Mouse (Mus musculus) testis, adult 2 months (tissue): ENCODE results near the gene Zfp462. TPM values are rescaled to one million over a fixed set of nuclear protein-coding genes. Genes with fewer than 3 reads are reported as not detected.

ENCODE experiments used
- H3K27ac ChIP-seq: fragments of 200-500 bp; 2 replicates; pipeline ENCODE4 v1.5.1; 2012; ENCODE audit warnings: low read depth, low read length; ENCODE audit not compliant: control insufficient read depth, insufficient read depth
- H3K27me3 ChIP-seq: fragments of 200-500 bp; 2 replicates; pipeline ENCODE4 v1.6.1; 2012; ENCODE audit warnings: mild to moderate bottlenecking, low read length, moderate library complexity; ENCODE audit not compliant: control insufficient read depth, insufficient read depth
- H3K36me3 ChIP-seq: fragments of 200-500 bp; 2 replicates; pipeline ENCODE4 v1.6.1; 2012; ENCODE audit warnings: mild to moderate bottlenecking, low read length; ENCODE audit not compliant: control insufficient read depth, insufficient read depth
- H3K4me1 ChIP-seq: fragments of 200-500 bp; 2 replicates; pipeline ENCODE4 v1.6.1; 2012; ENCODE audit warnings: low read length; ENCODE audit not compliant: control insufficient read depth, insufficient read depth
- H3K4me3 ChIP-seq: fragments of 200-500 bp; 2 replicates; pipeline ENCODE4 v1.5.1; 2012; ENCODE audit warnings: low read depth, mild to moderate bottlenecking, low read length, moderate library complexity, mixed read lengths; ENCODE audit not compliant: control insufficient read depth
- CTCF ChIP-seq: fragments of 200-500 bp; IDR thresholded peaks from 2 replicates; pipeline ENCODE4 v1.5.1; 2012; ENCODE audit warnings: low read depth, mild to moderate bottlenecking, inconsistent platforms, low read length, moderate library complexity; ENCODE audit not compliant: control insufficient read depth, insufficient read depth, insufficient replicate concordance
- POLR2A ChIP-seq: fragments of 200-500 bp; IDR thresholded peaks from 2 replicates; pipeline ENCODE4 v1.6.1; 2012; ENCODE audit warnings: low read depth, mild to moderate bottlenecking, inconsistent platforms, low read length, moderate library complexity; ENCODE audit not compliant: control insufficient read depth
- polyA plus RNA-seq: library from polyadenylated mRNA; depleted of rRNA; stranded (reverse); fragments of >200 nt; gene quantifications from 2 replicates; pipeline ENCODE4 v1.2.3, GENCODE M21; 2012

Zfp462 gene
- polyA plus RNA-seq, 1 experiment, result 5.7 TPM

DNA sequence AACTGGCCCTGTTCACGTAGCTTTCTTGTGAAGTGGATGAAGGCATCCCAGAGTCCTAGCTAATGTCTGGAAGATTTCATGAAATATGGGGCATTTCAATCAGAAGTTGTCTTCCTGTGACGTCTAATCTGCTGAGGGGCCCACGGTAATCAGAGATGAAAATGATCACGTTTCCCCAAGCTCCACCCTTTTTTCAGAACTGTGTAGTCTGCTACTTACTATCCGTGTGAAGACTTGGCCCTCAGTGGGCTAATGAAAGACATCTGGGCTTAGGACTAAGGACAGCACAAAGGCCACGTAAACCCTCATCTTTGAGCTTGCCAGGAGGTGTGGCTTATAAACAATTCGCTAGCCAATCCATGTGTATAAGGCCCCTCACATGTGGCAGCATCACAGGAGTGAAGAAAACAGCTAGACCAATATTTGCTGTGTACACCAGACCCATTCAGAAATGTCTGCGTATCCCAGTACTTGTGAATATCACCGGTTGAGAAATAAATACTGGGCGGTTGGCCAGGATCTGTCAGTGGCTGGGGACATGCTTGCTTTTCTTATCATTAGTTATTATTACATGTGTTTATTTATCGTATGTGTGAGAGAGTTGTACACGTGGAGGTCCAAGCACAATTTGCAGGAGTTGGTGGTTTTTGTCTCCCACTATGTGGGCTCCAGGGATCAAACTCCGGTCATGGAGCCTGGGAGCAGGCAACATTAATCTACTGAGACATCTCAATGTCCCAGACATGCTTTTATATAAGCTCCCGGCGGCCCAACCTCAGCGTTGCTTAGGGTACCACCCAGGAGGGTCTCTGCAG, 133.3 kb downstream of the Zfp462 start:
- no peak for TF ChIP-seq POLR2A
- no peak for TF ChIP-seq CTCF
- H3K27ac ChIP-seq, result no peak overlapping the region
- H3K36me3 ChIP-seq, result no peaks in the 10 kb centered on the region

DNA sequence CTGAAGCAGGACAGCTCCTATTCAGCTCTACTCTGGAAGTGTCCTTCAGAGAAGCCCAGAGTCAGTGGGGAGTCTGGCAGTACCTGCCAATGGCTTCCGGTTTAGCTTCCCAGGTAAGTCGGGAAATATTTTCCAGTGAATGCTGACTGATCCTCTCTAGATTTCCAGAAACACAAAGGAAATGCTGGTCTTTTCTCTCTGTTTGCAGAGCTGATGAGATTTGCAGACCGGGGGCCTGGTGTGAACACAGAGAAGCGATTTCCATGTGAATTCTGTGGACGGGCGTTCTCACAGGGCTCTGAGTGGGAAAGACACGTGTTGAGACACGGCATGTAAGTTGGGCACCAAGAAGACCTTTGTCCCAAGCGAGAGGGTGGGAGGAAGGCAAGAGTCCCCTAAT, 134.2 kb downstream of the Zfp462 start:
- TF ChIP-seq POLR2A, result no peak
- no peak for TF ChIP-seq CTCF

More for the DNA sequence above, 133.3 kb downstream of the Zfp462 start:
- Histone ChIP-seq H3K4me3 (no peak overlapping the region), H3K27me3 (no peaks in the 10 kb centered on the region), H3K4me1 (no peaks in the 10 kb centered on the region)

DNA sequence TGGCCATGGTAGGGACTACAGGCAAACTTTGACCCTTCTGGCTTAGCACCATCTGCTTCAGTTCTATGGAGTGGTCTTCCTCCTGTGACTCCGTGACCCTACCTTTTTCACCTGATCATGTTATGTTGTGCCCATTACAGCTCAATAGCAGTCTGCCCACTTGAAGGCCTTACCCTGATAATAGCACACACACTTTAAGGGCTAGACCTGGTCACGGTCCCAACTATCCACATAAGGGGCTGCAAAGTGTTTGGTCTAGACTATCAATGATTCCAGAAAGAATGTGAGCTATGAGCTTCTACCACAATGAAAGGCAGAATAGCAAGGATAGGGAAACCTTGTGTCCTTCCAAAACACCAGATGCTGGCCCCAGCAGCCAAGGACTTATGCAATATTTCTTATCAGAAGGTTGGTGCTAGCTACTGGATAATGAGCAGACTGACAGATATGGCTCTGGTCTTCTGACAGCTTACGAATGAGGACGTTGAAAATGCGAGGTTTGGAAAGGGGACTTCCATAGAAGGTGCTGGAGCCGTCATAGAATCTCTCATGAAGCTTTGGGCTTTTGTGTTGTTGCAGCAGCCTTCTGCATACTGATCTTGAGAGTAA, 139.3 kb downstream of the Zfp462 start:
- Histone ChIP-seq H3K27ac (no peak overlapping the region), H3K4me3 (no peak overlapping the region), H3K4me1 (no peaks in the 10 kb centered on the region), H3K36me3 (no peaks in the 10 kb centered on the region), H3K27me3 (no peaks in the 10 kb centered on the region)
- no peak for TF ChIP-seq POLR2A
- no peak for TF ChIP-seq CTCF

More for the DNA sequence above, 134.2 kb downstream of the Zfp462 start:
- no peaks in the 10 kb centered on the region for H3K36me3 ChIP-seq
- no peak overlapping the region for H3K27ac ChIP-seq
- H3K4me3 ChIP-seq, result no peak overlapping the region
- no peaks in the 10 kb centered on the region for H3K4me1 ChIP-seq
- H3K27me3 ChIP-seq, result no peaks in the 10 kb centered on the region

DNA sequence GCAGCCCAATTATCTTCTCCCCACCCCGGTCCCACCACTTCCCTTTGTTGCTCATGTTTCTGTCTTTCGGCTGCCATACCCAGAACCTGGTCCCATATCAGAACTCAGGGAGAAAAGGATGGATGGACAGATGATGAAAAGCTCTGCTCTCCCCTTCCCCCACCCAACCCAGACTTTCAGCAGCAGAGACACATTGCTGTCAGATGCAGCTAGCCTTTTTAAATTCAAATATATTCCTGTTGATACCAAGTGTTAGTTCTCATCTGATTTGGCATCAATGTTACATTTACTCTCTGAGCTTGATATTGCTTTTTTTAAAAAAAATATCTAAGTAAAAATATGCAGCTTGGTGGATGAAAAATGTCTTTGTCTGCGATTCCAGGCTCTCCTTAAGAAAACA, 143.3 kb downstream of the Zfp462 start:
- Histone ChIP-seq H3K27ac (no peak overlapping the region), H3K36me3 (no peaks in the 10 kb centered on the region), H3K4me1 (no peaks in the 10 kb centered on the region), H3K27me3 (no peaks in the 10 kb centered on the region), H3K4me3 (no peak overlapping the region)
- TF ChIP-seq POLR2A (no peak), CTCF (no peak)

DNA sequence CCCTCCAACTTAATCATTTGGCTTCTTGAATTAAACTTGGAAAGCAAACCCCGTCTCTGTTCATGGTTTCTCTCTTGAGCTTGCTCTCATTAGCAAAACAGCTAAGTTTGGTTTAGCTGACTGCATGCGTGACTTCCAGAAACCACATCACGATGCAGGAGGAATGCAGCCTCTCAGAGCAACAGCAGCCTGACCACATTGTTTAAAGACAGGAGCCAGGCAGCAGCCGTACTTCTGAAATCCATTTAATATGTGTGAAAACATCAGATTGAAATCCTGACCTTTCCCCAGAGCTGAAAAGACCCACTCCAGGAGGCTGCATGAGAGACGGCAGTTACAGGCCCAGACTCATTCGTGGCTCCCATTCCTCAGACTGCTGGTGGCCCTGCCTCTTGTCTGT, 144.1 kb downstream of the Zfp462 start:
- no peaks in the 10 kb centered on the region for H3K27me3 ChIP-seq
- no peaks in the 10 kb centered on the region for H3K4me1 ChIP-seq
- no peak for TF ChIP-seq POLR2A
- no peak for TF ChIP-seq CTCF
- H3K4me3 ChIP-seq, result no peak overlapping the region
- no peak overlapping the region for H3K27ac ChIP-seq
- no peaks in the 10 kb centered on the region for H3K36me3 ChIP-seq

DNA sequence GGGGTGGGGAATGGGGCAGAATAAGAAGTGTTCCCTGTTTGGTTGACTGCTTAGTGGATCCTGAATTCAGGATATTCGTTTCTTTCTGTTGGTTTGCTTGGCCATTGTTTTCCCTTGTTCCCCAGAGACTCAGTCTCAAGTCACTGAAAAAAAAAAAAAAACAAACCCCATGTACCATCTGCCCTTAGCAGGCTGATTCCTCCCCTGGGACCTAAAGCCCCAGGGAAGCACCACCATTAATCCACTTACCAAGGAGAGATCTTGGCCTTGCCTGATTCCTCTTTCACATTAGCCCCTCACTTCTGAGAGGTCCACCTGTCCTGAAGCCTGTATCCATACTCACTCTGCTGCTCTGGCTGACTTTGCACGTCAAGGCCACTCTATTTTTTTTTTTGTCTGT, 152.3 kb downstream of the Zfp462 start:
- TF ChIP-seq POLR2A, result no peak
- TF ChIP-seq CTCF, result no peak
- H3K27ac ChIP-seq, result no peak overlapping the region

DNA sequence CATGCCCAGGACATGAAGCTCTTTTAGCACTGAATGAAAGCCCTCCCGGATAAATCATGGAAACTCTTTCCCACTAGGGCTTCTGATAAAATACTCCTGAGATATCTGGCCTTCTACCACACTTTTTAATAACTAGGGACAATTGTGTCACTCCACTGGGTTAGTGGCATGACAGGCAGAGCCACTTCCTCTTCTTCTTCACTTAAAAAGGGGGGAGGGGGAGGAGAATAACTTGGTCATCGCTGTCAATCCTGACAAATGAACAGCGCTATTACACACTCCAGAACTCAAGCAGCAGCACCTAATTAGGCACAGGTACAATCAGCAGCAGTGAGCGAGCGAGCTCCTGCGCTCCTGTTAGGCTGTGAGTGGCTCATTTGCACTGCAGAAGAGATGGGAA, 153.5 kb downstream of the Zfp462 start:
- Histone ChIP-seq H3K4me1 (no peaks in the 10 kb centered on the region), H3K36me3 (no peaks in the 10 kb centered on the region), H3K4me3 (no peak overlapping the region), H3K27me3 (no peaks in the 10 kb centered on the region), H3K27ac (no peak overlapping the region)
- no peak for TF ChIP-seq CTCF
- no peak for TF ChIP-seq POLR2A

More for the DNA sequence above, 152.3 kb downstream of the Zfp462 start:
- Histone ChIP-seq H3K4me3 (no peak overlapping the region), H3K36me3 (no peaks in the 10 kb centered on the region), H3K4me1 (no peaks in the 10 kb centered on the region), H3K27me3 (no peaks in the 10 kb centered on the region)

DNA sequence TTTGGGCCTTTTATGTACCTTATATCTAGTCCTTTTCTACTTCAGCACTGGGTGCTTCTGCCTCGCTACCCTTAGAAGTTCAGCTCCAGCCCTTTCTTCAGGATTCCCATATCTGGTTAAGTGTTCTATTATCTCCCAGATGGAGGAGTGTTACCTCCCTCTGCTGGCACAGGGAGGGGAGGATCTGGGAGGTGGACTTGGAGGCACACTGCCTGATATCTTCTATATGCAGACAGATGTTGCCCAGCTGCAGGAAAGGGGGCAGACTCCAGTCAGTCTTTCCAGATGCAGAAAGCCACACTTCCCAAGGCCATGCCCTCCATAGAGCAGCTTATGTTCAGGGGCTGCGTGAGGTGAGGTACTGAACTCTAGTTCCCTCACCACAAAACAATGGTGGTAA, 156.0 kb downstream of the Zfp462 start:
- Histone ChIP-seq H3K27ac (no peak overlapping the region), H3K27me3 (no peaks in the 10 kb centered on the region), H3K4me1 (no peaks in the 10 kb centered on the region), H3K36me3 (no peaks in the 10 kb centered on the region), H3K4me3 (no peak overlapping the region)
- TF ChIP-seq CTCF, result no peak; the same call in 1 of the 2 replicates
- no peak for TF ChIP-seq POLR2A
